Mouse (Mus musculus) spleen, postnatal 4 days (tissue): Measurements from ENCODE around the gene Slc6a9.
A peak's percentile ranks its signal among the peaks of the same experiment; 100 is the strongest.

Experiments
- DNase-seq, 2 experiments: peaks; one replicate each; pipeline ENCODE4 v3.0.0; 2022; ENCODE audit warnings: low spot score in 2 of 2

The Slc6a9 gene

GRCm38 (mm10) chr4:117834457-117834844 lies at the start of gene Slc6a9:
Slc6a9 (plus strand) TSS chr4:117834506.
- no peak for DNase-seq

GRCm38 (mm10) chr4:117786963-117787362 lies 47.3 kb upstream of the Slc6a9 start:
- DNase-seq, result no peak

- no peak for DNase-seq
These were observed 46.0 kb upstream of the Slc6a9 start for GRCm38 (mm10) chr4:117788308-117788707.

GRCm38 (mm10) chr4:117799904-117800303 lies 34.4 kb upstream of the Slc6a9 start:
- no peak for DNase-seq

GRCm38 (mm10) chr4:117806992-117807391 lies 27.3 kb upstream of the Slc6a9 start:
- peak in 1 of 2 experiments; percentile 57 for DNase-seq

GRCm38 (mm10) chr4:117810933-117811332 lies 23.4 kb upstream of the Slc6a9 start:
- no peak for DNase-seq

GRCm38 (mm10) chr4:117813591-117814192 lies 20.6 kb upstream of the Slc6a9 start:
- no peak for DNase-seq

- no peak for DNase-seq
These were observed 20.0 kb upstream of the Slc6a9 start for GRCm38 (mm10) chr4:117814333-117814732.

GRCm38 (mm10) chr4:117816776-117817175 lies 17.5 kb upstream of the Slc6a9 start:
- DNase-seq, result no peak

- DNase-seq, result no peak
These were observed 16.3 kb upstream of the Slc6a9 start for GRCm38 (mm10) chr4:117818032-117818431.

GRCm38 (mm10) chr4:117828572-117829145 lies 5.6 kb upstream of the Slc6a9 start:
- DNase-seq, result no peak

- DNase-seq, result peak; percentile 82 to 88
These were observed 4.8 kb upstream of the Slc6a9 start for GRCm38 (mm10) chr4:117829260-117830123.

GRCm38 (mm10) chr4:117830124-117830551 lies 4.2 kb upstream of the Slc6a9 start:
- peak; percentile 86 to 89 for DNase-seq

GRCm38 (mm10) chr4:117830801-117831200 lies 3.5 kb upstream of the Slc6a9 start:
- no peak for DNase-seq

- DNase-seq, result no peak
These were observed 2.8 kb upstream of the Slc6a9 start for GRCm38 (mm10) chr4:117831499-117831898.

- peak; percentile 81 to 83 for DNase-seq
These were observed 2.2 kb upstream of the Slc6a9 start for GRCm38 (mm10) chr4:117831920-117832691.

- DNase-seq, result peak; percentile 84 to 90
These were observed 682 bp downstream of the Slc6a9 start for GRCm38 (mm10) chr4:117834845-117835530.

- peak; percentile 81 to 89 for DNase-seq
These were observed 1.3 kb downstream of the Slc6a9 start for GRCm38 (mm10) chr4:117835531-117836111.

GRCm38 (mm10) chr4:117836204-117836767 lies 2.0 kb downstream of the Slc6a9 start:
- DNase-seq, result peak; percentile 90 to 95

- peak in 1 of 2 experiments; percentile 12 for DNase-seq
These were observed 3.0 kb downstream of the Slc6a9 start for GRCm38 (mm10) chr4:117837271-117837670.
